17 mouse cellular contexts compared by ENCODE assay signal in the genomic region with DNA sequence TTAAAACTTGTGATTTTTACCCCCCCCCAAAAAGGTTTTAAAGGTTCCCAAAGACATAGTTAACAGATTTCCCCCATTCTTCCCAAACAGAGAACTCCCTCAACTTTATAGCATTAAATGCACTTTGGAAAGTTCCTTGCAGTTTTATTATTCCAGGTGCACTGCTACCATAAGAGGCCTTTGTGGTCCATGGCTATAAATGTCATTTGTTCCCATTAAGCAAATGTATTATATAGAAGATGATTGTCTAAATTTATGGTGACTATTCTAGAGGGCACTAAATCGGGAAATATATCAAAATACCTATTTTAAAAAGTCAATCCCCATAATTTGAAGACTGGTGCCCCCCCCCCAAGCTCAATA.
"Had no signal": no experiment of that assay in that cellular context is flagged by ENCODE, and none has a peak within 500 bp of the region (broad histone marks: within the 10 kb centered on the region; RNA-seq: fewer than 3 reads in every experiment).

No protein-coding gene starts in this region.

- H3K9ac ChIP-seq: lung, embryonic 14.5 days; midbrain, embryonic 12.5 days; neural tube, embryonic 13.5 days; neural tube, embryonic 15.5 days had no signal

- H3K9me3 ChIP-seq: midbrain, embryonic 10.5 days; midbrain, embryonic 12.5 days; neural tube, embryonic 13.5 days; neural tube, embryonic 15.5 days had no signal

- DNase-seq: midbrain, embryonic 14.5 days; retina, postnatal 1 day; right cerebral cortex, adult 18-20 months; right cerebral cortex, postnatal 25 days; right cerebral cortex, postnatal 4 days; spleen, adult 18-20 months; thymus, adult 18-20 months; thymus, postnatal 14 days; thymus, postnatal 36 days had no signal

- H3K27ac ChIP-seq: midbrain, embryonic 10.5 days; midbrain, embryonic 12.5 days; neural tube, embryonic 13.5 days; neural tube, embryonic 15.5 days had no signal

- H3K4me1 ChIP-seq: megakaryocyte, embryonic 14.5 days; midbrain, embryonic 10.5 days; midbrain, embryonic 12.5 days; neural tube, embryonic 15.5 days had no signal

- H3K27me3 ChIP-seq: megakaryocyte, embryonic 14.5 days; midbrain, embryonic 12.5 days; neural tube, embryonic 13.5 days; neural tube, embryonic 15.5 days had no signal

- ATAC-seq: midbrain, embryonic 16.5 days had no signal

- H3K4me2 ChIP-seq: lung, embryonic 14.5 days; midbrain, embryonic 12.5 days; neural tube, embryonic 13.5 days; neural tube, embryonic 15.5 days had no signal

- H3K4me3 ChIP-seq: megakaryocyte, embryonic 14.5 days; midbrain, embryonic 10.5 days; midbrain, embryonic 12.5 days; myocyte; neural tube, embryonic 13.5 days; neural tube, embryonic 15.5 days had no signal
